Mouse (Mus musculus): ENCODE data around the gene Gfi1b. TPM values are rescaled to one million over a fixed set of nuclear protein-coding genes. Genes with fewer than 3 reads are reported as not detected.

Gene Gfi1b
- 0.17 and 0.45 TPM in 2 replicates for polyA plus RNA-seq (2015; fragmentation: Nextera tagmentation; extraction: Ambion mirVana)

GRCm38 (mm10) chr2:28621664-28622171 lies at the start of gene Gfi1b:
Gene Gfi1b, minus strand, starts transcription at chr2:28621982.
- peaks cover 34% of the 10 kb centered on the region for H3K27me3 ChIP-seq

GRCm38 (mm10) chr2:28671438-28671837 lies 49.7 kb upstream of the Gfi1b start:
- 89% methylated on average over 2 of the region's 2 CpGs for WGBS
- Histone ChIP-seq H3K9ac (no peak overlapping the region), H3K27ac (replicated peaks) (no peak overlapping the region), H3K4me2 (no peak overlapping the region), H3K36me3 (peaks cover 95% of the 10 kb centered on the region), H3K27me3 (no peaks in the 10 kb centered on the region), H3K4me1 (replicated peaks) (no peaks in the 10 kb centered on the region), H3K4me3 (no peak overlapping the region), H3K9me3 (no peaks in the 10 kb centered on the region)
- no peak for ATAC-seq (ENCODE audit: low read depth)

More at GRCm38 (mm10) chr2:28621664-28622171, at the start of gene Gfi1b:
- ATAC-seq (ENCODE audit: low read depth): no peak
- Histone ChIP-seq H3K4me3 (no peak within 1 kb of the TSS), H3K4me1 (replicated peaks) (peaks cover 5% of the 10 kb centered on the region; the same call in 1 of the 2 replicates), H3K9ac (no peak within 1 kb of the TSS), H3K9me3 (no peaks in the 10 kb centered on the region), H3K27ac (replicated peaks) (no peak within 1 kb of the TSS), H3K4me2 (peak within 1 kb of the TSS; percentile 5; the same call in 1 of the 2 replicates), H3K36me3 (no peaks in the 10 kb centered on the region)
- WGBS: 8% methylated on average over 16 of the region's 16 CpGs

GRCm38 (mm10) chr2:28665818-28666217 lies 44.0 kb upstream of the Gfi1b start:
- 59% methylated on average over 3 of the region's 3 CpGs for WGBS
- no peak for ATAC-seq (ENCODE audit: low read depth)

GRCm38 (mm10) chr2:28662891-28663290 lies 41.1 kb upstream of the Gfi1b start:
- Histone ChIP-seq H3K4me1 (replicated peaks) (no peaks in the 10 kb centered on the region), H3K27me3 (no peaks in the 10 kb centered on the region), H3K27ac (replicated peaks) (no peak overlapping the region), H3K9me3 (no peaks in the 10 kb centered on the region), H3K4me3 (no peak overlapping the region), H3K36me3 (peaks cover 99% of the 10 kb centered on the region), H3K9ac (no peak overlapping the region), H3K4me2 (no peak overlapping the region)
- no peak for ATAC-seq (ENCODE audit: low read depth)
- 93% methylated on average over 3 of the region's 3 CpGs for WGBS

More at GRCm38 (mm10) chr2:28665818-28666217, 44.0 kb upstream of the Gfi1b start:
- H3K36me3 ChIP-seq: peaks cover 99% of the 10 kb centered on the region
- H3K27me3 ChIP-seq: no peaks in the 10 kb centered on the region
- no peaks in the 10 kb centered on the region for H3K9me3 ChIP-seq
- H3K4me3 ChIP-seq: no peak overlapping the region
- H3K9ac ChIP-seq: no peak overlapping the region
- H3K4me2 ChIP-seq: no peak overlapping the region
- no peak overlapping the region for H3K27ac ChIP-seq (replicated peaks)
- no peaks in the 10 kb centered on the region for H3K4me1 ChIP-seq (replicated peaks)

GRCm38 (mm10) chr2:28656216-28656615 lies 34.4 kb upstream of the Gfi1b start:
- Histone ChIP-seq H3K36me3 (peaks cover 60% of the 10 kb centered on the region), H3K9me3 (no peaks in the 10 kb centered on the region), H3K27me3 (no peaks in the 10 kb centered on the region), H3K9ac (no peak overlapping the region), H3K4me1 (replicated peaks) (no peaks in the 10 kb centered on the region), H3K27ac (replicated peaks) (no peak overlapping the region), H3K4me3 (no peak overlapping the region), H3K4me2 (no peak overlapping the region)
- no peak for ATAC-seq (ENCODE audit: low read depth)
- WGBS: 72% methylated on average over 8 of the region's 8 CpGs

GRCm38 (mm10) chr2:28654295-28654694 lies 32.5 kb upstream of the Gfi1b start:
- no peaks in the 10 kb centered on the region for H3K4me1 ChIP-seq (replicated peaks)
- H3K9me3 ChIP-seq: no peaks in the 10 kb centered on the region
- H3K9ac ChIP-seq: no peak overlapping the region
- no peak overlapping the region for H3K4me2 ChIP-seq
- peaks cover 41% of the 10 kb centered on the region for H3K36me3 ChIP-seq
- H3K27ac ChIP-seq (replicated peaks): no peak overlapping the region
- ATAC-seq (ENCODE audit: low read depth): no peak
- no peaks in the 10 kb centered on the region for H3K27me3 ChIP-seq
- 67% methylated on average over 2 of the region's 2 CpGs for WGBS
- no peak overlapping the region for H3K4me3 ChIP-seq

- Histone ChIP-seq H3K4me2 (no peak overlapping the region), H3K27me3 (no peaks in the 10 kb centered on the region), H3K4me1 (replicated peaks) (peaks cover 6% of the 10 kb centered on the region; the same call in 1 of the 2 replicates), H3K4me3 (no peak overlapping the region), H3K9ac (no peak overlapping the region), H3K9me3 (no peaks in the 10 kb centered on the region), H3K36me3 (peaks cover 32% of the 10 kb centered on the region), H3K27ac (replicated peaks) (no peak overlapping the region)
- WGBS: 95% methylated on average over 7 of the region's 7 CpGs
- no peak for ATAC-seq (ENCODE audit: low read depth)
Observed at GRCm38 (mm10) chr2:28653351-28653750, 31.6 kb upstream of the Gfi1b start.

GRCm38 (mm10) chr2:28650526-28650925 lies 28.7 kb upstream of the Gfi1b start:
- no peak overlapping the region for H3K9ac ChIP-seq
- no peaks in the 10 kb centered on the region for H3K9me3 ChIP-seq
- ATAC-seq (ENCODE audit: low read depth): no peak
- no peak overlapping the region for H3K27ac ChIP-seq (replicated peaks)
- H3K4me2 ChIP-seq: no peak overlapping the region
- peaks cover 7% of the 10 kb centered on the region; the same call in 1 of the 2 replicates for H3K4me1 ChIP-seq (replicated peaks)
- no peaks in the 10 kb centered on the region for H3K27me3 ChIP-seq
- peaks cover 11% of the 10 kb centered on the region for H3K36me3 ChIP-seq
- H3K4me3 ChIP-seq: no peak overlapping the region

GRCm38 (mm10) chr2:28643081-28643480 lies 21.3 kb upstream of the Gfi1b start:
- Histone ChIP-seq H3K4me2 (peak overlapping the region; percentile 75), H3K27me3 (no peaks in the 10 kb centered on the region), H3K36me3 (no peaks in the 10 kb centered on the region), H3K9ac (peak overlapping the region; percentile 93), H3K4me3 (peak overlapping the region; percentile 99), H3K4me1 (replicated peaks) (peaks cover 38% of the 10 kb centered on the region), H3K27ac (replicated peaks) (no peak overlapping the region), H3K9me3 (no peaks in the 10 kb centered on the region)
- 85% methylated on average over 3 of the region's 3 CpGs for WGBS
- ATAC-seq (ENCODE audit: low read depth): no peak

GRCm38 (mm10) chr2:28641435-28641941 lies 19.7 kb upstream of the Gfi1b start:
- Histone ChIP-seq H3K4me3 (peak overlapping the region; percentile 99), H3K4me2 (peak overlapping the region; percentile 75), H3K27me3 (no peaks in the 10 kb centered on the region), H3K27ac (replicated peaks) (peak overlapping the region; percentile 96), H3K9ac (peak overlapping the region; percentile 93), H3K9me3 (no peaks in the 10 kb centered on the region), H3K36me3 (no peaks in the 10 kb centered on the region), H3K4me1 (replicated peaks) (peaks cover 38% of the 10 kb centered on the region)
- peak; percentile 77 for ATAC-seq (ENCODE audit: low read depth)
- WGBS: under 1% methylated on average over 43 of the region's 43 CpGs

- peak; percentile 96 for ATAC-seq (ENCODE audit: low read depth)
- WGBS: 2% methylated on average over 47 of the region's 47 CpGs
- H3K27ac ChIP-seq (replicated peaks): peak within 1 kb of the TSS; percentile 96
- H3K4me2 ChIP-seq: peak within 1 kb of the TSS; percentile 75
- peak within 1 kb of the TSS; percentile 93 for H3K9ac ChIP-seq
- no peaks in the 10 kb centered on the region for H3K27me3 ChIP-seq
- no peaks in the 10 kb centered on the region for H3K9me3 ChIP-seq
- peaks cover 38% of the 10 kb centered on the region for H3K4me1 ChIP-seq (replicated peaks)
- no peaks in the 10 kb centered on the region for H3K36me3 ChIP-seq
- peak within 1 kb of the TSS; percentile 99 for H3K4me3 ChIP-seq
Observed at GRCm38 (mm10) chr2:28640461-28641424, 19.0 kb upstream of the Gfi1b start, which contains the start of gene Tsc1. Gene Tsc1, plus strand, starts transcription at chr2:28641228.

GRCm38 (mm10) chr2:28639794-28640193 lies 18.0 kb upstream of the Gfi1b start:
- no peak for ATAC-seq (ENCODE audit: low read depth)
- WGBS: 60% methylated on average over 7 of the region's 7 CpGs

More at GRCm38 (mm10) chr2:28639794-28640193, 18.0 kb upstream of the Gfi1b start:
- H3K4me1 ChIP-seq (replicated peaks): peaks cover 38% of the 10 kb centered on the region
- no peak overlapping the region for H3K4me2 ChIP-seq
- no peaks in the 10 kb centered on the region for H3K9me3 ChIP-seq
- no peak overlapping the region for H3K27ac ChIP-seq (replicated peaks)
- no peaks in the 10 kb centered on the region for H3K36me3 ChIP-seq
- no peaks in the 10 kb centered on the region for H3K27me3 ChIP-seq
- H3K9ac ChIP-seq: no peak overlapping the region
- no peak overlapping the region for H3K4me3 ChIP-seq
